Mouse (Mus musculus) forebrain, postnatal 0 days (tissue): ENCODE results near the gene Inhbe. TPM values are rescaled to one million over a fixed set of nuclear protein-coding genes. Genes with fewer than 3 reads are reported as not detected.
A peak's percentile ranks its signal among the peaks of the same experiment; 100 is the strongest.

ENCODE experiments used
- ATAC-seq: fragments of 200-750 bp; cut with Nextera tagmentation; 2 replicates; pipeline ENCODE4 v1.8.0; 2017; ENCODE audit warnings: mild to moderate bottlenecking, moderate library complexity
- DNase-seq: peaks from one replicate; pipeline ENCODE4 v3.0.0-alpha.2; 2015
- H3K27ac ChIP-seq: fragments of 300-500 bp; sonication (generic); 2 replicates; pipeline ENCODE4 v1.5.1; 2014; ENCODE audit warnings: low read depth, mild to moderate bottlenecking, antibody characterized with exemption, low read length, moderate library complexity, mixed read lengths
- H3K27me3 ChIP-seq: fragments of 300-500 bp; sonication (generic); 2 replicates; pipeline ENCODE4 v1.6.1; 2014; ENCODE audit warnings: mild to moderate bottlenecking, low read length, mixed read lengths; ENCODE audit not compliant: insufficient read depth
- H3K36me3 ChIP-seq: fragments of 300-500 bp; sonication (generic); 2 replicates; pipeline ENCODE4 v1.6.1; 2014; ENCODE audit warnings: mild to moderate bottlenecking, moderate library complexity; ENCODE audit not compliant: insufficient read depth
- H3K4me1 ChIP-seq: fragments of 300-500 bp; sonication (generic); 2 replicates; pipeline ENCODE4 v1.6.1; 2014; ENCODE audit warnings: antibody characterized with exemption; ENCODE audit not compliant: insufficient read depth
- H3K4me2 ChIP-seq: fragments of 300-500 bp; sonication (generic); 2 replicates; pipeline ENCODE4 v1.6.1; 2014; ENCODE audit warnings: low read depth, mild to moderate bottlenecking, moderate library complexity
- H3K4me3 ChIP-seq: fragments of 300-500 bp; sonication (generic); 2 replicates; pipeline ENCODE4 v1.5.1; 2014; ENCODE audit warnings: low read depth, low read length, mixed read lengths
- H3K9ac ChIP-seq: fragments of 300-500 bp; sonication (generic); 2 replicates; pipeline ENCODE4 v1.6.1; 2014; ENCODE audit warnings: mild to moderate bottlenecking
- H3K9me3 ChIP-seq: fragments of 300-500 bp; sonication (generic); 2 replicates; pipeline ENCODE4 v1.6.1; 2016; ENCODE audit warnings: low read length
- CTCF ChIP-seq: sonication (generic); IDR thresholded peaks from 2 replicates; pipeline ENCODE4 v1.5.1; 2016; ENCODE audit warnings: antibody characterized with exemption, control low read depth, low read depth
- WGBS: fragments of 180-500 bp; shearing (Covaris S2); extraction: QIAGEN DNeasy Blood & Tissue Kit; methylation state at CpG from one replicate; pipeline ENCODE4 v1.1.7; 2014; 5-methylcytosine and 5-hydroxymethylcytosine counted together
- polyA plus RNA-seq: library from polyadenylated mRNA; unstranded; fragments of >200 nt; fragmentation: Nextera tagmentation; extraction: Ambion mirVana; gene quantifications from 2 replicates; pipeline ENCODE4 v1.2.1, GENCODE M21; 2015
- total RNA-seq: library from RNA; depleted of rRNA; stranded (reverse); fragments of >200 nt; gene quantifications from 2 replicates; pipeline ENCODE4 v1.2.3, GENCODE M21; 2014

The Inhbe gene
- total and polyA plus RNA-seq, 2 experiments from 2014 or later = not detected

- no peak overlapping the region for H3K4me2 ChIP-seq
- no peak overlapping the region for H3K9ac ChIP-seq
- DNase-seq = no peak
- no peaks in the 10 kb centered on the region for H3K36me3 ChIP-seq
- WGBS = 68% methylated on average over 3 of the region's 3 CpGs
- TF ChIP-seq CTCF = no peak
- no peaks in the 10 kb centered on the region for H3K9me3 ChIP-seq
- peaks cover 4% of the 10 kb centered on the region; the same call in 1 of the 2 replicates for H3K4me1 ChIP-seq
- no peaks in the 10 kb centered on the region for H3K27me3 ChIP-seq
- ATAC-seq = no peak
- no peak overlapping the region for H3K27ac ChIP-seq
- H3K4me3 ChIP-seq = no peak overlapping the region
These were observed 23.5 kb upstream of the Inhbe start for GRCm38 (mm10) chr10:127377700-127378099.

GRCm38 (mm10) chr10:127371023-127371422, 16.8 kb upstream of the Inhbe start:
- no peak overlapping the region for H3K27ac ChIP-seq
- H3K9me3 ChIP-seq = no peaks in the 10 kb centered on the region
- no peak for DNase-seq
- no peak for TF ChIP-seq CTCF
- no peaks in the 10 kb centered on the region for H3K36me3 ChIP-seq
- no peaks in the 10 kb centered on the region for H3K27me3 ChIP-seq
- no peak overlapping the region for H3K4me3 ChIP-seq
- H3K9ac ChIP-seq = no peak overlapping the region
- 58% methylated on average over 2 of the region's 2 CpGs for WGBS
- no peak overlapping the region for H3K4me2 ChIP-seq
- no peaks in the 10 kb centered on the region for H3K4me1 ChIP-seq
- no peak for ATAC-seq

GRCm38 (mm10) chr10:127369834-127370820, 15.9 kb upstream of the Inhbe start, which contains the start of gene Inhbc:
TSS of gene Inhbc (minus strand) at chr10:127370431.
- Histone ChIP-seq H3K27me3 (no peaks in the 10 kb centered on the region), H3K9me3 (no peaks in the 10 kb centered on the region), H3K4me1 (no peaks in the 10 kb centered on the region), H3K4me3 (no peak within 1 kb of the TSS), H3K9ac (no peak within 1 kb of the TSS), H3K27ac (no peak within 1 kb of the TSS), H3K4me2 (no peak within 1 kb of the TSS), H3K36me3 (no peaks in the 10 kb centered on the region)
- WGBS = 83% methylated on average over 22 of the region's 22 CpGs
- TF ChIP-seq CTCF = no peak
- DNase-seq (no peak), ATAC-seq (no peak)

GRCm38 (mm10) chr10:127368273-127368672, 14.1 kb upstream of the Inhbe start:
- TF ChIP-seq CTCF = no peak
- WGBS = 64% methylated on average over 2 of the region's 2 CpGs

GRCm38 (mm10) chr10:127367116-127367515, 12.9 kb upstream of the Inhbe start:
- H3K4me1 ChIP-seq = no peaks in the 10 kb centered on the region
- H3K4me3 ChIP-seq = no peak overlapping the region
- DNase-seq (no peak), ATAC-seq (no peak)
- H3K27ac ChIP-seq = no peak overlapping the region
- 63% methylated on average over 5 of the region's 5 CpGs for WGBS
- H3K36me3 ChIP-seq = no peaks in the 10 kb centered on the region
- no peak for TF ChIP-seq CTCF
- no peaks in the 10 kb centered on the region for H3K27me3 ChIP-seq
- H3K4me2 ChIP-seq = no peak overlapping the region
- H3K9ac ChIP-seq = no peak overlapping the region
- H3K9me3 ChIP-seq = no peaks in the 10 kb centered on the region

More at GRCm38 (mm10) chr10:127368273-127368672, 14.1 kb upstream of the Inhbe start:
- no peaks in the 10 kb centered on the region for H3K36me3 ChIP-seq
- H3K27me3 ChIP-seq = no peaks in the 10 kb centered on the region
- H3K4me1 ChIP-seq = no peaks in the 10 kb centered on the region
- no peak for DNase-seq
- H3K4me3 ChIP-seq = no peak overlapping the region
- H3K27ac ChIP-seq = no peak overlapping the region
- no peaks in the 10 kb centered on the region for H3K9me3 ChIP-seq
- no peak overlapping the region for H3K9ac ChIP-seq
- ATAC-seq = no peak
- H3K4me2 ChIP-seq = no peak overlapping the region

GRCm38 (mm10) chr10:127360714-127361113, 6.5 kb upstream of the Inhbe start:
- Histone ChIP-seq H3K27me3 (0 out of 2 replicates have a peak, but pooled peaks cover 3% of the 10 kb centered on the region), H3K4me1 (no peaks in the 10 kb centered on the region), H3K27ac (no peak overlapping the region), H3K9me3 (no peaks in the 10 kb centered on the region), H3K9ac (no peak overlapping the region), H3K4me3 (no peak overlapping the region), H3K4me2 (no peak overlapping the region), H3K36me3 (no peaks in the 10 kb centered on the region)
- ATAC-seq (no peak), DNase-seq (no peak)
- no peak for TF ChIP-seq CTCF
- WGBS = 81% methylated on average over 3 of the region's 3 CpGs

- Histone ChIP-seq H3K9ac (no peak overlapping the region), H3K4me3 (no peak overlapping the region), H3K27me3 (0 out of 2 replicates have a peak, but pooled peaks cover 3% of the 10 kb centered on the region), H3K4me2 (no peak overlapping the region), H3K36me3 (no peaks in the 10 kb centered on the region), H3K4me1 (no peaks in the 10 kb centered on the region), H3K27ac (peak overlapping the region; percentile 45; the same call in 1 of the 2 replicates), H3K9me3 (no peaks in the 10 kb centered on the region)
- 72% methylated on average over 10 of the region's 10 CpGs for WGBS
- no peak for TF ChIP-seq CTCF
- DNase-seq (no peak), ATAC-seq (no peak)
These were observed 1.1 kb upstream of the Inhbe start for GRCm38 (mm10) chr10:127355336-127355735.
